Mouse (Mus musculus): ENCODE measurements around the gene Brca2.

Brca2 gene

DNA sequence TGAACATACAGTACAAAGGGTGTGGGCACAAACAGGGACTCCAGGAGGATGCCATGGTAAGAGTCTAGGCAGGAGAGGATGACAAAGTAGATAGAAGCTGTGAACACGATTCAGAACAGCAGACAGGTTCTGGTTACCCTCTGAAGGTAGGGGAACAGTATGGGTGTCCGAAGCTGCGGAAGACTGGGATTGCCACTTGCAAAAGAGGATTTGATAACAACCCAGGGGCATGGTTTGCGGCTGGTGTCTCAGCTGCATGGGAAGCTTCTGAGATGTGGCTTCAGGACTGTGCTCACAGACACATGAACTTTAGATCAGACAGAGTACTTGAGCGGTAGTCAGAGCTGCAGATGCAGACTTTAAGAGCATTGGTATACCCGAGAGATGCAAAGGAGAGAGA lies 42.0 kb downstream of the Brca2 start:
- no peak for DNase-seq (ENCODE audit: low read depth, low spot score)

GRCm38 (mm10) chr5:150566226-150566625 lies 43.8 kb downstream of the Brca2 start:
- no peak for DNase-seq (ENCODE audit: low read depth, low spot score)

DNA sequence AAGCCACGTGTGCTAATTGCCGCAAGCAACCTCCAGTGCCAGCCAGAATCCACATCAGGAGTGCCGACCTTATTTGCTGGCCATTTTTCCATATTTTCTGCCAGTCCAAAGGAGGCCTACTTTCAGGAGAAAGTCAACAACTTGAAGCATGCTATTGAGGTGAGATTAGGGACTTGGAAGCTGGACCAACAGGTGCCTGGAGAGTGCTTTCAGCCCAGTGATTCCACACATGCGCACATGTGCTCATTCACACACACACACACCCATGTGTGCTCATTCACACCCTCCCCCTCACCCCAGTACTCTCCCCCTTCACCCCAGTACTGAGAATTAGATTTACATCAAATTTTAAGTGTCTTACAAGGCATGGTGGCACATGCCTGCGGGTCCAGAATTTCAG lies 44.5 kb downstream of the Brca2 start:
- DNase-seq (ENCODE audit: low read depth, low spot score), result no peak

GRCm38 (mm10) chr5:150570496-150571219 lies 48.2 kb downstream of the Brca2 start:
- DNase-seq (ENCODE audit: low read depth, low spot score), result no peak

DNA sequence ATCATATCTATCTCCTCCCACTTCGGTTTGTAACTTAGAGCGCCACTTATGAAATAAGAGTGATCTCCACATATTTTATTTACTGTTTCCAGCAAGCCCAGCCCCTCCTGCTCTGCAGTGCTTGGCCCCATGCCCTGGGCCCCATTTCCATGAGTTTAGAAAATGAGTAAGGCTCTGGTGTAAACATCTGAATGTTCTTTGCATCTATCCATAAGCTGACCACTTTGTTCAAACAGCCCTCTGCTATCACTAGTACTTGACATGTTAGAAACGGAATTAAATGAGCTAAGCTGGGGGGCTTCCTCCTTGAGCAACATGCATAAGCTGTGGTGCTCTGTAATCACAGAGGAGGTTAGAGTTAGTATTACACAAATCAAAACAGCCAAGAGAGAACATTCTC lies 52.0 kb downstream of the Brca2 start:
- DNase-seq (ENCODE audit: low read depth, low spot score), result no peak

- DNase-seq (ENCODE audit: low read depth, low spot score), result no peak
These were observed 52.5 kb downstream of the Brca2 start for GRCm38 (mm10) chr5:150574885-150575284.

GRCm38 (mm10) chr5:150576832-150577231 lies 54.4 kb downstream of the Brca2 start:
- no peak for DNase-seq (ENCODE audit: low read depth, low spot score)

- no peak for DNase-seq (ENCODE audit: low read depth, low spot score)
These were observed 56.3 kb downstream of the Brca2 start for GRCm38 (mm10) chr5:150578613-150579171.

- DNase-seq (ENCODE audit: low read depth, low spot score), result no peak
These were observed 58.8 kb downstream of the Brca2 start for GRCm38 (mm10) chr5:150581180-150581579.

DNA sequence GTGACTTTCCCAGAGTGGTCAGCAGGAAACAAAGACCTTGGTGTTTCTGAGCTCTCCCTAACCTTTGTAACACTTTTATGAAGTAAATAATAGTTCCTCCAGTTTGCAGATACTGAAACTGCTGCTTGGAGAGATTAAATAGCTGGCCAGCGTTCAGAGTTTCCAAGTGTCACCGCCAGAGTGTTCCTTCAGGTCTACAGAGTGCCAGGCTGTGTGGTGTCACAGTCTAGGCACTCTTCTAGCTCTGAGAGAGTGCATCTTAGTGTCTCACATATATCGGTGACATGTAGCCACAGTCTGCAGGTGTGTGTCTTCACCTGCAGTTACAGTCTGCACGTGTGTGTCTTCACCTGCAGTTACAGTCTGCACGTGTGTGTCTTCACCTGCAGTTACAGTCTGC lies 60.8 kb downstream of the Brca2 start:
- DNase-seq (ENCODE audit: low read depth, low spot score), result no peak

- no peak for DNase-seq (ENCODE audit: low read depth, low spot score)
These were observed 61.3 kb downstream of the Brca2 start for GRCm38 (mm10) chr5:150583622-150584336.

DNA sequence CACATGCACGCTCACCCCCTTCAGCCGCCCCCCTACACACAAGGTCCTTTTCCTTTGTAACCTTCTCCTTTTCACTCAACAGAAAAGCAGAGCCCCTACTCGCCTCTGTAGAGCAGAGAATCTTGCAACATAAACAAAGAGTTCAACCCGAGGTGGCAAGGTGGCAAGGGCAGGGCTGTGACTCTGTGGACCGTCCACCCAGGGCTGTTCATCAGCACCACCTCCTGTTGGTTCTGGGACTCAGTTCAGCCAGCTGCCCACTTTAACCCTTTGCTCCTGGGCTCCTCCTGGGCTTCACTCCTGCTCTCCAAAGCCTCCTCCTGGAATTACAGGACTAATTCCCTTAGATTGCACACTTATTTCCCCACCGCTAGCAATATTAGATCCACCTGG lies 61.9 kb downstream of the Brca2 start:
- DNase-seq (ENCODE audit: low read depth, low spot score), result no peak

DNA sequence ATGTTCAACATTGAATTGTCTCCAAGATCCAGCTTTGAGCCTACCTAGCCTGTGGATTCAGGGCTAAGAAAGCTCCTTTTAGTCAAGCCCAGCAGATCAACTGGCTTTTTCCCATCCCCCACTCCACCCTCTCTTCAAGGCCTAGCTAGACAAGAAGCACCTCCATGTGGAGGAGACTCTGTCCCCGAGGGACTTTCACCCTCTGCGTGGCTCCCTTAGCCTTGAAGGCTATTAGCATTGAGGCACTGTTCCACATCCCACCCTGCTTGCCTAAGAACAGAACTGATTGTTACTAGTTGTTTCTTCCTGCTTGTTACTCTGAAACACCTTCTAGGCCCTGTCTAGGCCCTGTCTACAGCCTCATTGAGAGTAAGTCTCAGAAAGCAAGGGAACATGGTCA lies 67.5 kb downstream of the Brca2 start:
- no peak for DNase-seq (ENCODE audit: low read depth, low spot score)

GRCm38 (mm10) chr5:150592186-150592903 lies 69.9 kb downstream of the Brca2 start:
- no peak for DNase-seq (ENCODE audit: low read depth, low spot score)

- no peak for DNase-seq (ENCODE audit: low read depth, low spot score)
These were observed 70.7 kb downstream of the Brca2 start for GRCm38 (mm10) chr5:150592904-150593755.

GRCm38 (mm10) chr5:150593756-150594648 lies 71.6 kb downstream of the Brca2 start:
- peak; percentile 16 for DNase-seq (ENCODE audit: low read depth, low spot score)

DNA sequence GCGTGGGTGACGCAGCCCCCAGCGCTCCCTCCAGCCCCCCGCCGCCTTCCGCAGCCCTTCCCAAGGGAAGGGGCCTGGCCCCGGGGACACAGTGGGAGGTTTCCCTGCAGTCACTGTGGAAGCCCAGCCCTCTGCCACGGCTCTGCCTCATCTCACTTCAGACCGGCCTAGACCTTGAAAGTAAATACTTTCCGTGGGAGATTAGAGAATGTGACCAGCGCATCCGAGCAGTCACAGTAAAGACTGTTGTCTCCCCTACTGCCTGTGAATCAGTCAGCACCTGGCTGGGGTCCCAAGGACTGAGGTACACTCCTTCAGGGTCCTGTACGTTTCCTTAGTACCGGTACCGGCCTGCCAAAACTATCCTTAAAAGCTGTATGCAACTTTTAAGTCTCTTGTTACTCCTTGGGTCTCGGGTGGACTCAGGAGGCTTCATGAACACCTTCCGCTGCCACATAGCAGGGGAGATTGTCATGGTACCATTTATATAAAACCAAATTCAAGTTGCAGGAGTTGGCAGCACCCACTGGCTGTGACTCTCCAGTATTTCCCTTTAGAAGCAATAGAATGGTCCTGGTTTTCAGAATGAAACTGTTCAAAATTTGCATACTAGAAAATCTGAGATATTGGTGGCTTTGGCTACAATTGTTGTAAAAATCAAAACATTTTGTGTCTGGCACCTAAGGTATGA lies 72.4 kb downstream of the Brca2 start:
- no peak for DNase-seq (ENCODE audit: low read depth, low spot score)

GRCm38 (mm10) chr5:150595366-150596016 lies 73.1 kb downstream of the Brca2 start:
- DNase-seq (ENCODE audit: low read depth, low spot score), result no peak

DNA sequence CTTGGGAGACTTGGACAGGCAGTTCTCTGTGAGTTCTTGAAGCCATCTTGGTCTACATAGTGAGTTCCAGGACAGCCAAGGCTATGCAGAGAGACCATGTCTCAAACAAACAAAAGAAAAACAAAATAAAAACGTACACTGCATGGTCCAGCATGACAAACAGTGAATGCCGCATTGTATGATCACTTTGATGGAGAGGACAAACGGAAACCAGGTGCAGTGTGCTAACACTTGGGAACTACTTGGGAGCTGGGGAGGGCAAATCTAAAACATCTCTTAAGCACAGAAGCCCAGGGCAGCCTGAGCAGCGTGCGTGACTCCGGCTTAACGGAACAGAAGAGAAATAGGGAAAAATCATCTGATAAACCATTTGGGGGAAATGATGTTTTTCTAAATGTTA lies 74.7 kb downstream of the Brca2 start, which contains the start of gene N4bp2l1:
Gene N4bp2l1 (minus strand): TSS at position 101 of the 400 bp plus-strand sequence.
- no peak for DNase-seq (ENCODE audit: low read depth, low spot score)
